Mouse (Mus musculus): ENCODE measurements around the gene Ube2l6. TPM values are rescaled to one million over a fixed set of nuclear protein-coding genes. Genes with fewer than 3 reads are reported as not detected.

Gene Ube2l6
- total RNA-seq (2023) = 10 to 100 TPM; 11.8 to 13.3 TPM

DNA sequence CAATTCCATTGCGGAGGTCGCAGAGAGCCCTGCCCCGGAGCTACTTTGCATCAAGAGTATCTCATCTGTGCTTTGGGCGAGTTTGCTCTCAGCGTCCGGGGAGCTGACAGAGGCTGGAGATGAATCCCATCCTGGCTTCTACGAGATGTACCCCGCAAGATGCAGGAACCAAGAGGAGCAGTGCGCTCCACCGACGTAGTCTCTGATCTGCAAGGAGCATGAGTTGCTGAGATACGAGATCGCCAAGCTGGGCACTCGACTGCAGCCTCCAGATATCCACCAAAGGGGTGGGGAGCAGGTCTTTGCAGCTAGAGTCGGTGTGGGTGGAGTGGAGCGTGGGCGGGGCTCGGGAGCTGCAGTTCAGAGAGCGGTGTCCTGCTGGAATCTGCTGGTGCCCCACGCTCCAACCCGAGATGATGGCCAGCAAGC, at the start of gene Ube2l6:
TSS of gene Ube2l6 (plus strand) at position 336 of the 429 bp plus-strand sequence.

DNA sequence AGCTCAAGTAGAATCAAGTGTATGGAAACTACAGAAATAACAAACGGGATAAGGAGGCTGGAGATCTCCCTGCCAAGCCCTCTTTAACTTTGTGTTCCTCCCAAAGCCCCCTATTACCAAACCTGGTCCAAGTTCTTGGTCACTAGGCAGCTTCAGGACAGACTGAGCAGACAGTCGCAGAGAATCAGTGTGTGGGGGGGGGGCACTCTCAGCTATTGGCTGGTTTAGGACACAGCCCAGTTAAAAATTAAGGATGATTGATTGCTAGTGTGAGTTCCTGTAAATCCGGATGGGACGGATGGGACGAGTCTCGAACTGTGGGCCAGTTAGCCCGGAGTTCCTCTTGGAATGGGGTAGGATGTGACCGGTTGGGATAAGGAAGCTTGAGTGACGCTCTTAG, 23.4 kb upstream of the Ube2l6 start, which contains the start of gene Serping1:
TSS of gene Serping1 (minus strand) at position 204 of the 400 bp plus-strand sequence.

DNA sequence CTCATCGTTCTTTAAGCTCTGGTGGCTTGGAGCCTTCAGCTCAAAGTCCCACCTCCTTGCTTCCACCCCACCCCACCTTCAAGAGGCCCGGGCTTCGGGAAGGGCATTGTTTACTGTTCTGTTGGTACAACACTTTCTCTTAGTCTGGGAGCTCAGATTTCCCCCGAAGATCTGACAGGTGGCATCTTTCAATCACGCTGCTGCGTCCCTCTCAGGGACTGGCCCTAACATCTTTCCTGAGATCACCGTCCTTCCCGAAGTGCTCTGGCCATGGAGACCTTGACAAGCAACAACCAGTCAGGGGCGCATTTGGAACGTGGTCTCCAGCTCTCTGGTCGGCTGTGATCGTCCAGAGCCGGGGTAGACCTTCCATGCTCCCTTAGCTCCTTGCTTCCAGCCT, 23.9 kb downstream of the Ube2l6 start, which contains the start of gene Smtnl1:
TSS of gene Smtnl1 (minus strand) at position 101 of the 400 bp plus-strand sequence.

DNA sequence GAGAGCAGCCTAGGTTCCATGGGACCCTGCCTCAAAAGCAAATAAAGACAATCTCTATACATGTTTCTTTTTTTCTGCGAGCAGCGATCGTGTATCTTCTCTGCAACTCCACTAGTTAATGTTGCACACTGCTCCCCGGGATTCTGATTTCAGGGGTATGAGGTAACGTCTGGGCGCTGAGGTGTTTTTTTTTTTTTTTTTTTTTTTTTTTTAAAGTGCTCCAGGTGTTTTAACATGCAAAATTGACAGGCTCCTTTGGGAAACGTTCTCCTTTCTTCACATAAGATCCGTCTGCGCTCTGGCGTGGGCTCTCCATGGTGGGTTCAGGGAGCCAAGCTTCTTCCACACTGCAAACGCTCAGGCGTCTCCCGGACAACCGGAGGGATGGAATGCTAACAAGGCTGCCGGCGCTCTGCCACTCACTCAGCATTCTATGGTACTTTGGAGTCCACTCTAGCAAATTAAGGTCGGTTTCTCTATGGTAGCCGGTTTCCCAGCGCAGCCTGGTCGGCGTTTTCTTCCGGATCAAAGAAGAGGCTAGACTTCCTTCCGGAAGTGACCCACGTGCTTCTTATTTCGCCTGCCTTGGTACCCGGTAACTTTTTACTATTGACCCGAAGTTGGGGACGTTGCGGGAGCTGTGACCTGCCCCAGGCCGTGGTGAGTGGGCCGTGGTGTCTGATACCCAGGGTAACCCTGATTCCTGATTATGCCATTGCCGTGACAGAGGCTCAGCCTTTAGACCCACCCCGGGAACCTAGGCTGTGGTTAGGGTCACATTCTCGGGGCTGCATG, 28.1 kb downstream of the Ube2l6 start, which contains the start of gene Timm10:
TSS of gene Timm10 (plus strand) at position 510 of the 795 bp plus-strand sequence.

DNA sequence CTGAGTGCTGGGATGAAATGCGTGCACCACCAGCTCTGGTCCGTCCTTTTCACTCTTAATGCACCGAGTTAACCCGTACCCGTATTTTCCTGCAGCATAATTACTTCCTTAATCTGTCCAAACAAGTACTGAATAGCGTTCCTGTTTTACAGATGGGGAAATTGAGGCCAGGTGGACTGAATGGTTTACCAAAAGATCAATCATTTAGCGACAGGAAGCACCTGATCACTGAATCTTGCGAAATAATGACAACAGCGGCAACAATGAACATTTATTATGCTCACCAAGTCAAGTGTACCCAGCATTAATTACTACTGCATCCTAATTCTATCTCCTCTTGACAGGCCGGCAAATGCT, 39.9 kb downstream of the Ube2l6 start, which contains the start of gene Slc43a1:
TSS of gene Slc43a1 (plus strand) at position 258 of the 357 bp plus-strand sequence.

Other genes with a start within 250 kb of the Ube2l6 start
- gene Ctnnd1, start 148.1 kb upstream of the Ube2l6 start, total RNA-seq (2023) = 1 to 10 TPM; 3.5 to 4.8 TPM
- not detected for gene Btbd18, start 139.7 kb upstream of the Ube2l6 start, total RNA-seq (2023)
- gene Selenoh, start 128.1 kb upstream of the Ube2l6 start, total RNA-seq (2023) = 10 to 100 TPM; 41.3 to 53.3 TPM
- not detected for gene Gm28635, start 120.8 kb upstream of the Ube2l6 start, total RNA-seq (2023)
- gene Med19, start 120.4 kb upstream of the Ube2l6 start, total RNA-seq (2023) = 10 to 100 TPM; 19.3 to 19.8 TPM
- 10 to 100 TPM; 46.0 to 47.6 TPM for gene Tmx2, start 119.7 kb upstream of the Ube2l6 start, total RNA-seq (2023)
- 10 to 100 TPM; 58.9 to 60.5 TPM for gene Zdhhc5, start 83.6 kb upstream of the Ube2l6 start, total RNA-seq (2023)
- gene Clp1, start 71.5 kb upstream of the Ube2l6 start, total RNA-seq (2023) = 10 to 100 TPM; 23.8 to 30.5 TPM
- gene Ypel4, start 64.8 kb upstream of the Ube2l6 start, total RNA-seq (2023) = not detected
- gene Gm19426, start 55.2 kb upstream of the Ube2l6 start, total RNA-seq (2023) = not detected
- under 1 TPM in 1 of 2 experiments, not detected in 1; 0.29 TPM for gene Serping1, start 23.4 kb upstream of the Ube2l6 start, total RNA-seq (2023)
- not detected for gene Smtnl1, start 23.8 kb downstream of the Ube2l6 start, total RNA-seq (2023)
- 10 to 100 TPM; 18.6 to 21.9 TPM for gene Timm10, start 28.2 kb downstream of the Ube2l6 start, total RNA-seq (2023)
- 1 to 10 TPM; 5.4 to 8.1 TPM for gene Slc43a1, start 40.0 kb downstream of the Ube2l6 start, total RNA-seq (2023)
- under 1 TPM in 1 of 2 experiments, not detected in 1; 0.55 TPM for gene Rtn4rl2, start 87.9 kb downstream of the Ube2l6 start, total RNA-seq (2023)
- 1 to 10 TPM; 5.3 to 7.5 TPM for gene Slc43a3, start 137.8 kb downstream of the Ube2l6 start, total RNA-seq (2023)
- gene Prg2, start 181.6 kb downstream of the Ube2l6 start, total RNA-seq (2023) = 1 to 10 TPM in 1 of 2 experiments, not detected in 1; 1.4 TPM
- gene Prg3, start 189.4 kb downstream of the Ube2l6 start, total RNA-seq (2023) = not detected
- gene Ssrp1, start 238.4 kb downstream of the Ube2l6 start, total RNA-seq (2023) = 100 to 1,000 TPM; 164 to 186 TPM
- not detected for gene P2rx3, start 238.6 kb downstream of the Ube2l6 start, total RNA-seq (2023)
- gene Tnks1bp1, start 249.2 kb downstream of the Ube2l6 start, total RNA-seq (2023) = 10 to 100 TPM; 37.5 to 47.0 TPM

Data from B cell, adult 67 days (primary cell).